Mouse (Mus musculus) erythroid progenitor cell, adult 5-6 weeks (primary cell): Measurements from ENCODE around the gene B3galt1. TPM values are rescaled to one million over a fixed set of nuclear protein-coding genes. Genes with fewer than 3 reads are reported as not detected.

ENCODE experiments used
- ATAC-seq: replicated peaks from 2 replicates; pipeline ENCODE4 v1.8.0; 2016; ENCODE audit warnings: moderate number of reproducible peaks, mild to moderate bottlenecking, moderate TSS enrichment, inconsistent platforms; ENCODE audit not compliant: poor library complexity, low FRiP score, severe bottlenecking
- total RNA-seq, 2 experiments: library from RNA; stranded (forward) in 1 of 2; stranded (reverse) in 1 of 2; fragments of 150-400 nt in 1 of 2; fragments of 186-747, 209-891 nt in 1 of 2; gene quantifications; 2 replicates each; pipeline versions ENCODE4 v1.2.3 to v1.2.4; 2015 to 2017; ENCODE audit warnings: low replicate concordance in 2 of 2

The B3galt1 gene
- total RNA-seq, 2 experiments from 2014 or later: not detected

DNA sequence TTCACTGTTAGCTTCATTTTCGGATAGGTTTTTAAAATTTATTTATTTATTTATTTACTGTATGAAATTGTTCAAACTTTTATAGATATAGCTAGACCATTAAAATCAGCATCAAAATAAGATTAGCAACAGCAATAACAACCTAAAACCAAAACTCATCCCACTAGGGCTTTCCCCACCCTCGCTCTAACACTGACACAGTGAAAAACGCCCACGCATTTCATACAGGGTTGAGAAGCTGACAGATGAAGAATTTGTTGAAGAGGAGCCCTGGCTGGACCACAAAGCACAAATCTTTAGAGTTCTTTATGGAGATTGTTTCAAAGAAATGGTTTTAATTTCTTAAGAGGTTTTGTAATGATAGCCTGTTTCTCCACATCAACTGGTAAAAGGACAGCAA, 596.3 kb downstream of the B3galt1 start:
- no peak for ATAC-seq

DNA sequence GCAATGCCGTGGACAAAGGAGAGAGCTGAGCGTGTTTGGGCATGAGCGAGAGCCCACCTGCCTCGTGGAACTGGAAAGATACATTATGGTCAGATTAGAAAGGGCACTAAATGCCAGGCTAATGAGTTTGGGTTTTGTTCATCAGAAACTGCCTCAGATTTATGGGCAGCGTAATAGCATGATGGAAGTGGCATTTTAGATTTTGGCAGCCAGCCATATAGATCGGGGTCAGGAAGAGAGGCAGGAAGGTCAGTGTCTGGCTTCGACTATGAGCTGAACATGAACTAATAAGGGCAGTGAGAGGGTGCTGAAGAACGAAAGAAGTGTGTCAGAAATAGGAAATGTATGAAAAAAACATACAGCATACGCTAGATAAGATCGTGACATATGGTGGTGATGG, 605.6 kb downstream of the B3galt1 start:
- no peak for ATAC-seq

Other genes with a start within 250 kb of the B3galt1 start
- not detected in 2 replicates for gene Gm21830, start 152.1 kb upstream of the B3galt1 start, total RNA-seq (2015; ENCODE audit: low replicate concordance)
- not detected in 2 replicates for gene Gm21830, start 152.1 kb upstream of the B3galt1 start, total RNA-seq (2017; ENCODE audit: low replicate concordance)
- gene Gm26727, start 132.7 kb upstream of the B3galt1 start, total RNA-seq (2015; ENCODE audit: low replicate concordance): not detected in 2 replicates
- gene Gm26727, start 132.7 kb upstream of the B3galt1 start, total RNA-seq (2017; ENCODE audit: low replicate concordance): not detected in 2 replicates
- gene Xirp2, start 119.9 kb upstream of the B3galt1 start, total RNA-seq (2015; ENCODE audit: low replicate concordance): not detected in 2 replicates
- not detected in 2 replicates for gene Xirp2, start 119.9 kb upstream of the B3galt1 start, total RNA-seq (2017; ENCODE audit: low replicate concordance)